In the genomic region with DNA sequence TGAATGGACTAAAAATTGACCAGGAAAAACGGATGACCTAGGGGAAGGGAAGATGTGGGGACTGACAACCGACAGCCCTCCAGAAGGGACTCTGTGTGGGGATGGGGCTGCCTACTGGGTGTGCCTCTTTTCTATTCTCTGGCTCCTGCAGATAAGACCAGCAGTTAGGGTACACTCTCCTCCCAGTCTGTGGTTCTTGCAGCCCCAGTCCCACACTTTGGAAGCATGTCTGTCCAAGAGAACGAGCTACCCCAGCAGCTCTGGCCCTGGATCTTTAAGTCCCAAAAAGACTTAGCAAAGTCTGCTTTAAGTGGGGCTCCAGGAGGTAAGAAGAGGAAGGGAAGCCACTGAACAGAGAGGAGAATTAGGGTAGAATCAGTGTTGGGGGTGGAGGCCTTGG, we compare ENCODE assay signal across 13 mouse cellular contexts. TPM values are rescaled to one million over a fixed set of nuclear protein-coding genes. Genes with fewer than 3 reads are reported as not detected.
DNase-seq lines count a peak whose midpoint lies in the region; ATAC-seq and TF ChIP-seq lines count a peak whose summit lies in the region.
"Had no signal": no experiment of that assay in that cellular context is flagged by ENCODE, and none has a peak within 500 bp of the region (broad histone marks: within the 10 kb centered on the region; RNA-seq: fewer than 3 reads in every experiment).

A gene (plus strand): TSS at position 185 of the 400 bp plus-strand sequence.

- no peak for TF ChIP-seq CTCF in lung, embryonic 14.5 days (IDR thresholded peaks at IDR 0.05; ENCODE audit: low read depth)
- TF ChIP-seq CTCF in stomach, postnatal 0 days (IDR thresholded peaks at IDR 0.05; ENCODE audit: low read depth) = no peak
- no peak for TF ChIP-seq CTCF in gastrocnemius, adult 2 months (IDR thresholded peaks at IDR 0.05)

- no peak for TF ChIP-seq EP300 in stomach, postnatal 0 days (optimal IDR thresholded peaks at IDR 0.05)

- H3K27me3 ChIP-seq in lung, embryonic 14.5 days (ENCODE audit: insufficient read depth, low read length) = no peaks in the 10 kb centered on the region
- peaks cover 38% of the 10 kb centered on the region for H3K27me3 ChIP-seq in limb, embryonic 10.5 days (ENCODE audit: low read depth, poor library complexity, severe bottlenecking)
- H3K27me3 ChIP-seq in stomach, postnatal 0 days (ENCODE audit: control insufficient read depth, insufficient read depth, low read length) = no peaks in the 10 kb centered on the region

- H3K4me2 ChIP-seq in lung, embryonic 14.5 days = no peak within 1 kb of the TSS
- H3K4me2 ChIP-seq in stomach, postnatal 0 days (replicated peaks; ENCODE audit: low read depth) = no peak within 1 kb of the TSS; the same call in 1 of the 2 replicates

- H3K4me3 ChIP-seq in lung, embryonic 14.5 days (ENCODE audit: low read depth, low read length) = peak within 1 kb of the TSS; percentile 14; the same call in 1 of the 2 replicates
- H3K4me3 ChIP-seq in limb, embryonic 10.5 days = peak within 1 kb of the TSS; percentile 11
- H3K4me3 ChIP-seq in stomach, postnatal 0 days (ENCODE audit: low read depth, low read length) = no peak within 1 kb of the TSS
- no peak within 1 kb of the TSS for H3K4me3 ChIP-seq in gastrocnemius, adult 2 months

- H3K36me3 ChIP-seq in lung, embryonic 14.5 days (ENCODE audit: insufficient read depth) = no peaks in the 10 kb centered on the region
- no peaks in the 10 kb centered on the region for H3K36me3 ChIP-seq in limb, embryonic 10.5 days
- H3K36me3 ChIP-seq in stomach, postnatal 0 days (ENCODE audit: control insufficient read depth, insufficient read depth, low read length) = no peaks in the 10 kb centered on the region

- ATAC-seq in lung, embryonic 14.5 days (ENCODE audit: insufficient read depth) = no peak
- no peak for ATAC-seq in stomach, postnatal 0 days (ENCODE audit: low FRiP score, low TSS enrichment)

- WGBS in lung, embryonic 14.5 days = 53% methylated on average over 3 of the region's 3 CpGs
- WGBS in limb, embryonic 10.5 days = 64% methylated on average over 3 of the region's 3 CpGs
- WGBS in stomach, postnatal 0 days = 50% methylated on average over 3 of the region's 3 CpGs

- H3K9ac ChIP-seq in lung, embryonic 14.5 days = no peak within 1 kb of the TSS
- H3K9ac ChIP-seq in stomach, postnatal 0 days (ENCODE audit: low read length) = no peak within 1 kb of the TSS

- intact Hi-C loops in gastrocnemius, adult 2 months (cut with DNase I) = no loop called here

- no peaks in the 10 kb centered on the region for H3K9me3 ChIP-seq in lung, embryonic 14.5 days (ENCODE audit: low read depth, low read length)
- H3K9me3 ChIP-seq in limb, embryonic 10.5 days (replicated peaks) = no peaks in the 10 kb centered on the region
- no peaks in the 10 kb centered on the region for H3K9me3 ChIP-seq in stomach, postnatal 0 days (ENCODE audit: control insufficient read depth, low read length)

- no peaks in the 10 kb centered on the region; the same call in 1 of the 2 replicates for H3K4me1 ChIP-seq in lung, embryonic 14.5 days (ENCODE audit: insufficient read depth)
- H3K4me1 ChIP-seq in limb, embryonic 10.5 days = peaks cover 22% of the 10 kb centered on the region
- no peaks in the 10 kb centered on the region for H3K4me1 ChIP-seq in stomach, postnatal 0 days (replicated peaks; ENCODE audit: control insufficient read depth, insufficient read depth)

- no peak for DNase-seq in adrenal gland, postnatal 10 days
- DNase-seq in adrenal gland, postnatal 36 days = no peak
- DNase-seq in lung, embryonic 14.5 days = no peak
- no peak for DNase-seq in lung, adult 18-20 months
- no peak for DNase-seq in limb, embryonic 10.5 days (ENCODE audit: low spot score)
- no peak for DNase-seq in stomach, postnatal 0 days (ENCODE audit: low spot score)
- no peak for DNase-seq in gastrocnemius, adult 2 months
- no peak for DNase-seq in ovary, postnatal 14 days (ENCODE audit: low spot score)
- DNase-seq: heart, postnatal 14 days; layer of hippocampus, adult 9-11 months; lung, postnatal 14 days; right cerebral cortex, postnatal 4 days had no signal

- no peak within 1 kb of the TSS for H3K27ac ChIP-seq in lung, embryonic 14.5 days (ENCODE audit: low read depth)
- H3K27ac ChIP-seq in limb, embryonic 10.5 days = peak within 1 kb of the TSS; percentile 39; the same call in 1 of the 2 replicates
- H3K27ac ChIP-seq in stomach, postnatal 0 days (replicated peaks) = 0 out of 2 replicates have a peak within 1 kb of the TSS, but pooled peaks have one; percentile 8
- no peak within 1 kb of the TSS for H3K27ac ChIP-seq in gastrocnemius, adult 2 months

RNA-seq across cellular contexts. Expression of the gene that starts here (rescaled TPM):
- total RNA-seq in adrenal gland, postnatal 10 days (2021) = 10 to 100 TPM; 15.2 to 41.1 TPM
- total RNA-seq in adrenal gland, postnatal 36 days (2021) = not detected
- polyA plus RNA-seq in lung, embryonic 14.5 days (2014; fragmentation: Nextera tagmentation; extraction: Ambion mirVana) = 0.08 TPM in 1 of 2 replicates, not detected in the other
- 3.6 and 4.4 TPM in 2 replicates for polyA plus RNA-seq in limb, embryonic 10.5 days (2016; fragmentation: Nextera tagmentation; extraction: Ambion mirVana)
- 6.6 and 6.8 TPM in 2 replicates for polyA plus RNA-seq in stomach, postnatal 0 days (2015; fragmentation: Nextera tagmentation; extraction: Ambion mirVana)
- total RNA-seq in gastrocnemius, adult 2 months (2021) = not detected
- total RNA-seq: heart, postnatal 14 days had no signal
- polyA plus RNA-seq: embryonic facial prominence, embryonic 14.5 days had no signal

Comparison
In these comparisons a context has a peak if more than half of its experiments do, and no peak if none do; other contexts are left out.
1. RNA of the gene that starts here (total RNA-seq): 15.2 to 41.1 TPM in adrenal gland, postnatal 10 days; not detected in adrenal gland, postnatal 36 days and not detected in gastrocnemius, adult 2 months; every median in the first group is over 10 times any median in the second.
2. H3K27ac ChIP-seq: peak in limb, embryonic 10.5 days (single experiment) and stomach, postnatal 0 days (single experiment); none in lung, embryonic 14.5 days (single experiment) and gastrocnemius, adult 2 months (single experiment).
3. H3K4me3 ChIP-seq: peak in lung, embryonic 14.5 days (single experiment) and limb, embryonic 10.5 days (single experiment); none in stomach, postnatal 0 days (single experiment) and gastrocnemius, adult 2 months (single experiment).